ENCODE assay signal across 9 mouse cellular contexts in the genomic region with DNA sequence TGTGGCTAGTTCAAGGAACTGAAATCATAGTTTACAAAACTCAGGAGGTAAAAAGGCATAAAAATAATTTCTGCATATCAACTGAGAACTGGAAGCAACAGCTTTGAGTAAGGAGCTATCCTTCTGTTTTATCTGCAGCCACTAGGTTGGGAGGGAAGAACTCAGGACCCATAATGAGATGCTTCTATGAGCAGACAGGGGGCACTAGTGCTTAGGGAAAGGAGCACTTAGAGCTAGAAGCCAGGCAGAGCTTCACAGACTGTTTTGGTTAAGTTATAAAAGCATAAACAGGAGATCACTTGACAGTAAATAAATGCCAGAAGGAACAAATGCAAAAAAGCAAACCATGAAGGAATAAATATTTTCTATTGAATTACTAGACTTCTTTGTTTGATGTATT. TPM values are rescaled to one million over a fixed set of nuclear protein-coding genes. Genes with fewer than 3 reads are reported as not detected.
DNase-seq lines count a peak whose midpoint lies in the region; ATAC-seq and TF ChIP-seq lines count a peak whose summit lies in the region.
"Had no signal": no experiment of that assay in that cellular context is flagged by ENCODE, and none has a peak within 500 bp of the region (broad histone marks: within the 10 kb centered on the region; RNA-seq: fewer than 3 reads in every experiment).

No protein-coding gene starts in this region.

- intact Hi-C loops in heart, postnatal 10 days (cut with DNase I): loop anchor here (2.0 to 5.0 kb wide), 2 partner anchors 190 to 237 kb away; no protein-coding TSS in a partner anchor
- intact Hi-C loops in left cerebral cortex, postnatal 14 days (cut with DNase I): loop anchor here (5.0 kb wide), 1 partner anchor 187 kb away; no protein-coding TSS in a partner anchor

- no peak overlapping the region for H3K9ac ChIP-seq in stomach, postnatal 0 days (ENCODE audit: low read length)
- H3K9ac ChIP-seq: embryonic facial prominence, embryonic 12.5 days had no signal

- H3K27ac ChIP-seq in embryonic facial prominence, embryonic 10.5 days (replicated peaks): no peak overlapping the region
- H3K27ac ChIP-seq in stomach, postnatal 0 days (replicated peaks): no peak overlapping the region
- H3K27ac ChIP-seq: embryonic facial prominence, embryonic 12.5 days had no signal

- no peak overlapping the region for H3K4me2 ChIP-seq in stomach, postnatal 0 days (replicated peaks; ENCODE audit: low read depth)
- H3K4me2 ChIP-seq: embryonic facial prominence, embryonic 12.5 days had no signal

- H3K4me3 ChIP-seq in embryonic facial prominence, embryonic 10.5 days: no peak overlapping the region
- H3K4me3 ChIP-seq in stomach, postnatal 0 days (ENCODE audit: low read depth, low read length): no peak overlapping the region
- H3K4me3 ChIP-seq: embryonic facial prominence, embryonic 12.5 days had no signal

- peak; percentile 50 to 64 for DNase-seq in heart, postnatal 10 days
- DNase-seq in heart, adult 11 months: no peak
- DNase-seq in 416B (ENCODE audit: low read depth) (peak; percentile 75), NIH3T3 (ENCODE audit: low read depth) (peak; percentile 81)
- peak; percentile 13 for DNase-seq in embryonic facial prominence, embryonic 10.5 days (ENCODE audit: low spot score)
- peak; percentile 58 to 61 for DNase-seq in left cerebral cortex, postnatal 14 days (ENCODE audit: low spot score in 2 of 2)
- peak; percentile 20 for DNase-seq in stomach, postnatal 0 days (ENCODE audit: low spot score)
- DNase-seq in ovary, postnatal 10 days (ENCODE audit: low spot score): no peak

- H3K27me3 ChIP-seq in embryonic facial prominence, embryonic 10.5 days (replicated peaks; ENCODE audit: low read depth, poor library complexity, severe bottlenecking): no peaks in the 10 kb centered on the region
- no peaks in the 10 kb centered on the region for H3K27me3 ChIP-seq in stomach, postnatal 0 days (ENCODE audit: control insufficient read depth, insufficient read depth, low read length)
- H3K27me3 ChIP-seq: embryonic facial prominence, embryonic 12.5 days had no signal

- TF ChIP-seq EP300 in stomach, postnatal 0 days (optimal IDR thresholded peaks at IDR 0.05): no peak

- no peaks in the 10 kb centered on the region for H3K9me3 ChIP-seq in embryonic facial prominence, embryonic 10.5 days
- no peaks in the 10 kb centered on the region for H3K9me3 ChIP-seq in stomach, postnatal 0 days (ENCODE audit: control insufficient read depth, low read length)
- H3K9me3 ChIP-seq: embryonic facial prominence, embryonic 12.5 days had no signal

- TF ChIP-seq CTCF in stomach, postnatal 0 days (IDR thresholded peaks at IDR 0.05; ENCODE audit: low read depth): peak; percentile 89

- H3K36me3 ChIP-seq in embryonic facial prominence, embryonic 10.5 days (replicated peaks): peaks cover 27% of the 10 kb centered on the region
- H3K36me3 ChIP-seq in stomach, postnatal 0 days (ENCODE audit: control insufficient read depth, insufficient read depth, low read length): no peaks in the 10 kb centered on the region

- ATAC-seq in stomach, postnatal 0 days (ENCODE audit: low FRiP score, low TSS enrichment): 0 out of 2 replicates have a peak, but pooled peaks have one; percentile 61

- 0 out of 2 replicates have a peak, but pooled peaks cover 2% of the 10 kb centered on the region for H3K4me1 ChIP-seq in embryonic facial prominence, embryonic 10.5 days
- 0 out of 2 replicates have a peak, but pooled peaks cover 2% of the 10 kb centered on the region for H3K4me1 ChIP-seq in stomach, postnatal 0 days (replicated peaks; ENCODE audit: control insufficient read depth, insufficient read depth)

RNA-seq across cellular contexts. Expression of a gene that starts 44.2 kb away (rescaled TPM):
- 10 to 100 TPM; 70.0 to 78.2 TPM for total RNA-seq in heart, postnatal 10 days (2021)
- 55.5 and 57.0 TPM in 2 replicates for polyA plus RNA-seq in embryonic facial prominence, embryonic 10.5 days (2016; fragmentation: Nextera tagmentation; extraction: Ambion mirVana)
- total RNA-seq in left cerebral cortex, postnatal 14 days (2021): 10 to 100 TPM; 23.7 to 25.1 TPM
- polyA plus RNA-seq in stomach, postnatal 0 days (2015; fragmentation: Nextera tagmentation; extraction: Ambion mirVana): 46.2 and 50.4 TPM in 2 replicates

RNA-seq across cellular contexts. Expression of a gene that starts 58.7 kb away (rescaled TPM):
- total RNA-seq in heart, postnatal 10 days (2021): 1 to 10 TPM in 1 of 2 experiments, not detected in 1; 1.0 TPM
- not detected in 2 replicates for polyA plus RNA-seq in embryonic facial prominence, embryonic 10.5 days (2016; fragmentation: Nextera tagmentation; extraction: Ambion mirVana)
- total RNA-seq in left cerebral cortex, postnatal 14 days (2021): not detected
- polyA plus RNA-seq in stomach, postnatal 0 days (2015; fragmentation: Nextera tagmentation; extraction: Ambion mirVana): not detected in 2 replicates
- polyA plus RNA-seq: embryonic facial prominence, embryonic 12.5 days had no signal

Comparison
In these comparisons a context has a peak if more than half of its experiments do, and no peak if none do; other contexts are left out.
1. DNase-seq: peak in heart, postnatal 10 days (2 of 2), 416B (single experiment), NIH3T3 (single experiment), embryonic facial prominence, embryonic 10.5 days (single experiment), left cerebral cortex, postnatal 14 days (2 of 2) and stomach, postnatal 0 days (single experiment); none in heart, adult 11 months (single experiment) and ovary, postnatal 10 days (single experiment).